Mouse (Mus musculus) heart, postnatal 25 days (tissue): ENCODE data around the gene Ctsj. TPM values are rescaled to one million over a fixed set of nuclear protein-coding genes. Genes with fewer than 3 reads are reported as not detected.
"Not testable (repeated sequence)": the region's sequence is repeated elsewhere in the genome, so short reads cannot be mapped to it uniquely, and the experiment has no call there.

Experiments
- DNase-seq: peaks from one replicate; pipeline ENCODE4 v3.0.0; 2022; ENCODE audit warnings: low spot score
- intact Hi-C: fragments of 180-260 bp; cut with DNase I; formaldehyde crosslinking; loops from one replicate; pipeline ENCODE4 v1.15.1; 2025
- total RNA-seq, 2 experiments: library from RNA; stranded (reverse); gene quantifications; 2 replicates each; pipeline ENCODE4 v1.2.3; 2021

Ctsj gene
- not detected for total RNA-seq

DNA sequence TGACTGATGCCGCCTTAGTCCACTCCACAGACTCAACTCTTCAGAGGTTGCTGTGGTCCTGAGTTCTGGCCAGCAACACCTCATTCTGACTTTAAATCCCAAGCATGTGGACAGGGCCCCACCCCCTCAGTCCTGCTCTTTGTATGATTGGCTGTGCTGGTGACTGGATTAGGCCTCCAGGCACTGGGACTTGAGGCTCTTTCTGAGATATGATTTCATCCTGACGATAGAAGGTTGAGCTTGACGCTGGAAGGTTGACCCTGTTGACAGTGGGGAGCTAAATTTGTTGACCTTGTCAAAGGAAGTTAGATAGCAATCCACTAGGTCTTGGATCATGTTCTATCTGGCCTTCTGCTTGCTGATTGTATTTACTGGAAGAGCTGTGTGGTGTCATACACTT lies at the start of gene Ctsj:
TSS of gene Ctsj (minus strand) at position 101 of the 400 bp plus-strand sequence.
- no peak for DNase-seq
- intact Hi-C loops = no loop called here

DNA sequence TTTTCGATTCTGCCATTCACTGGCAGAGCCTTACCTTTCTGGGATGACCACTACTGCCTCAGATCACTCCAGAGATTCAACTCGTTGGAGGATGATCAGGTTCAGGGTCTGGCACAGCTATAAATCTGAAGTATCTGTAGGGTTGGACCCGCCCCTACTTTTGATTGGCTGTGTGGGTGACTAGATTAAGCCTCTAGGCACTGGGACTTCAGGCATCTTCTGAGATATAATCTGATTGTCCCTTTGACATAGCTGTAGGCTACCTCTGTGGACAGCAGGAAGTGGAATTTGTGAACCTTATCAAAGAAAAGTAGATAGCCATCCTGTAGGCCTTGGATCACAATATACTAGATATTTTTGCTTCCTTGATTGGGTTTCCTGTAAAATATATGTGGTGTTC lies 34.8 kb upstream of the Ctsj start, which contains the start of gene Ctsq:
TSS of gene Ctsq (minus strand) at position 101 of the 400 bp plus-strand sequence.
- DNase-seq = no peak
- intact Hi-C loops = no loop called here

DNA sequence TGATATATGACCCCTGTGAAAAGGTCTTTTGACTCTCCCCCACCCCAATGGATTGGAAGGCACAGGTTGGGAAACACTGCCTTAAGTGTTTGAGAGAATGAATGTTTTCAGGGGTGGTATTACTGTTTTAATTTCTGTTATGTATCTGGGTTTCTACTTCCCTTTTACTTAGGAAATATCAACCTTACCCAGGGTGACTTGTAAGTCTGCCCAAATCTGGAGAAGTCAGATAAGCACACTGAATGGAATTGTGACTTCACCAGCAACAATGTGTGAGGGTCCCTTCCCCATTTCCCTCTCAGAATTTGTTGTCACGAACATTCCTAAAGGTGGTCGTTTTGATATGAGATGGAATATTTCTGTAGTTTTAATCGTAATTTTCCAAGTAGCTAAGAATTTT lies 17.0 kb upstream of the Ctsj start:
- intact Hi-C loops = no loop called here
- DNase-seq = no peak

DNA sequence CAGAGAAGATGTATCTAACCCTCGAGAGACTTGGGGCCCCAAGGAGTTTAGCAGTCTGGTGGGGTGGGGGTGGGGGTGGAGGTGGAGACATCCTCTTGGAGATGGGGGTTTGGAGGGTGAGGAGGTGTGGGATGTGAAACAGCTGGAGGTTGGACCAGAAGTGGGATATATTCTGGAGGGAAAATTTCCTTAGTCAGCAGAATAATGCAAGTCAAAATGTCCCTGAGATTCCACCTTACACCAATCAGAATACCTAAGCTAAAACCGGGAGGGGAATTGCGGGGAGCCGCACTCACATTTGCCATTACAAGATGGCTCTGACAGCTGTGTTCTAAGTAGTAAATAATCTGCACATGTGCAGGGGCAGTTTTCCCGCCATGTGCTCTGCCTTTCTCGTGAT lies 16.1 kb upstream of the Ctsj start:
- intact Hi-C loops = no loop called here

DNA sequence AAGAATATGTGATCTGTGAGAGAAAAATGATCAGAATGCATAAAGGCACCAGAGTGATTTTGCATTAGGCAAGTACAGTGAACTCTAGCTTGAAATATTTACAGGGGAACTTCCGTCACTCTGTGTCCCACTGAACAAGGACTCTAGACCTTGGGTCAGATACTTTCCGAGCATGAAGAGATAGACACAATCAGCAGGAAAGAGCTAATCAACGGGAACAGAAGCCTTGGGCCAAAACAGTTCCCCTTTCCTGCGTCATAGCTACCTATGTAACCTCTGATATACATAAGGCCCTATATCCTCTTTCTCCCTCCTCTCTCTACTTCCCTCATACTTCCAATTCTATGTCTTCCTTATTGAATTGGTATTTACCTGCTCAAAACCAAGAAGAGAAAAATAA lies 4.4 kb upstream of the Ctsj start:
- intact Hi-C loops = no loop called here
- no peak for DNase-seq

More for the DNA sequence above, 16.1 kb upstream of the Ctsj start:
- DNase-seq = no peak

DNA sequence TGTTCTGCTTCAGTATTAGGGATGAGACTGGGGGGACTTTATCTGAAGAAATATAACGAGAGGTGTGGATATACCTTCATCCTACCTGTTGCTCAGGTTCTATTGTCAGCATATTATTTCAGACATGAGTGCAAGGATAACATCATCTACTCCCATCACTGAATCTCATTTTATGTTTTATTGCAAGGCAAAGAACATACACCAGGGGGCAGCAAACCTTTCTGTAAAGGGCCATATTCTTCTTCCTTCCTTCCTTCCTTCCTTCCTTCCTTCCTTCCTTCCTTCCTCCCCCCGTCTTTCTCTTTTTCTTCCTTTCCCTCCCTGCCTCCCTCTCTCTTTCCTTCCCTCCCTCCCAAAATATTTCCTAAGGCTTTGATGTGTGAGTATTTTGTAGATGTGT lies 8.2 kb downstream of the Ctsj start:
- no peak for DNase-seq
- intact Hi-C loops = no loop called here

DNA sequence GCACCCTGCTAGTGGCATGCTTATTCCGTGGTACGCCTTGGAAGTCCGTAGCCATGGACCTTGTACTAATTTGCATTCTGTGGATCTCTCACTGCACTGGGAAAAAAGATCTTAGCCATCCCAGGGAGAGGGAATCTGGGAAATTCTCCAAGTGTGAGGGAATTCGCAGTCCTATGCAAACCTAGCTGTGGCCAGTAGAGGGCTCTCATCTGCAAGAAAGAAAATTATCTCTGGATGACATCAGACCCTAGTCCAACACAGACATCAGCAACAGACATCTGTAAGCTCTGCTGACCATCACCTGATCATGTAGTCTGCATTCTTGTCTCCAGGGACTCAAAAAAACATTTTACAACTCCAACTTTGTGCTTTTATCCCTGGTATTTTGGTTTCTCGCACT lies 18.8 kb downstream of the Ctsj start:
- intact Hi-C loops = not testable (repeated sequence)

DNA sequence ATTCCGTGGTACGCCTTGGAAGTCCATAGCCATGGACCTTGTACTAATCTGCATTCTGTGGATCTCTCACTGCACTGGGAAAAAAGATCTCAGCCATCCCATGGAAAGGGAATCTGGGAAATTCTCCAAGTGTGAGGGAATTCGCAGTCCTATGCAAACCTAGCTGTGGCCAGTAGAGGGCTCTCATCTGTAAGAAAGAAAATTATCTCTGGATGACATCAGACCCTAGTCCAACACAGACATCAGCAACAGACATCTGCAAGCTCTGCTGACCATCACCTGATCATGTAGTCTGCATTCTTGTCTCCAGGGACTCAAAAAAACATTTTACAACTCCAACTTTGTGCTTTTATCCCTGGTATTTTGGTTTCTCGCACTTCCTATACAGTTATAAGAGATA lies 33.4 kb downstream of the Ctsj start:
- intact Hi-C loops, DNase-seq: not testable (repeated sequence)

More for the DNA sequence above, 18.8 kb downstream of the Ctsj start:
- DNase-seq = not testable (repeated sequence)

DNA sequence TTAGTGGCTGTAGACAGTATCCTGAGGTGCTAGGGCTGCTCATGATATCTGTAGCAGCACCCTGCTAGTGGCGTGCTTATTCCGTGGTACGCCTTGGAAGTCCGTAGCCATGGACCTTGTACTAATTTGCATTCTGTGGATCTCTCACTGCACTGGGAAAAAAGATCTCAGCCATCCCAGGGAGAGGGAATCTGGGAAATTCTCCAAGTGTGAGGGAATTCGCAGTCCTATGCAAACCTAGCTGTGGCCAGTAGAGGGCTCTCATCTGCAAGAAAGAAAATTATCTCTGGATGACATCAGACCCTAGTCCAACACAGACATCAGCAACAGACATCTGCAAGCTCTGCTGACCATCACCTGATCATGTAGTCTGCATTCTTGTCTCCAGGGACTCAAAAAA lies 41.8 kb downstream of the Ctsj start:
- not testable (repeated sequence) for DNase-seq
- intact Hi-C loops = loop anchor here (2.0 to 5.0 kb wide), 2 partner anchors 27 to 67 kb away; partner anchors contain the start of genes Ctla2a, Ctla2b, Gm49391 and Gm49392

DNA sequence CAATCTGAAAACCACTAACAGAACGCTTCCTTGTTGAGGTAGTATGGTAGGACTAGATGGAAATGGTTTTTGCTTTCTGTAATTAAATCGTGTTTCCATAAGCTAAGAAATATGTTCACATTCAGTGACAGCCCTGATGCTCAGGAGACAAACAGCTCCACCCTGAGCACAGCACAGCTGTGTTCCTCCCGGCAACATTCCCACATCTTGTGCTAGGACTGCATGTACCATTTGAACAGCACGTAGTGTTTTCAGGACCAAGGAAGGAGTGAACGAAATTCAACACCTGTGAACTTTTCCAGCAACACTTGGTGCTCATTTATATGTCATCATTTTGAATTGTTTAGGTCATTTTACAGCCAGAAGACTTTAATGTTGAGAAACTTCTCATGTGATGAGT lies 44.1 kb downstream of the Ctsj start:
- no peak for DNase-seq
- intact Hi-C loops = loop anchor here (2.0 to 5.0 kb wide), 2 partner anchors 25 to 64 kb away; partner anchors contain the start of genes Ctla2a, Ctla2b, Gm49391 and Gm49392

Other genes starting within 250 kb of the Ctsj start
- not detected for gene BC051665, start 219.6 kb downstream of the Ctsj start, total RNA-seq
- gene Ctsll3, start 203.1 kb downstream of the Ctsj start, total RNA-seq = not detected
- gene 4930486L24Rik, start 141.5 kb downstream of the Ctsj start, total RNA-seq = under 1 TPM in 1 of 2 experiments, not detected in 1; 0.25 TPM
- gene Gm49392, start 109.1 kb downstream of the Ctsj start, total RNA-seq = 1 to 10 TPM; 1.4 to 2.3 TPM
- 1 to 10 TPM; 4.8 to 6.7 TPM for gene Ctla2b, start 108.5 kb downstream of the Ctsj start, total RNA-seq
- not detected for gene Tpbpb, start 101.1 kb downstream of the Ctsj start, total RNA-seq
- gene Gm49393, start 70.4 kb downstream of the Ctsj start, total RNA-seq = not detected
- 1 to 10 TPM; 2.0 to 6.5 TPM for gene Gm49391, start 69.4 kb downstream of the Ctsj start, total RNA-seq
- gene Ctla2a, start 69.3 kb downstream of the Ctsj start, total RNA-seq = 10 to 100 TPM; 84.8 to 88.8 TPM
- gene Tpbpa, start 64.0 kb downstream of the Ctsj start, total RNA-seq = not detected
- gene Ctsq, start 34.7 kb upstream of the Ctsj start, total RNA-seq = not detected
- gene Ctsr, start 158.3 kb upstream of the Ctsj start, total RNA-seq = not detected
- not detected for gene Cts6, start 197.5 kb upstream of the Ctsj start, total RNA-seq
- gene Cts8, start 249.4 kb upstream of the Ctsj start, total RNA-seq = not detected